Mouse (Mus musculus): Measurements from ENCODE around the gene Slc22a4.
"Not testable (repeated sequence)": the region's sequence is repeated elsewhere in the genome, so short reads cannot be mapped to it uniquely, and the experiment has no call there.

Gene Slc22a4

DNA sequence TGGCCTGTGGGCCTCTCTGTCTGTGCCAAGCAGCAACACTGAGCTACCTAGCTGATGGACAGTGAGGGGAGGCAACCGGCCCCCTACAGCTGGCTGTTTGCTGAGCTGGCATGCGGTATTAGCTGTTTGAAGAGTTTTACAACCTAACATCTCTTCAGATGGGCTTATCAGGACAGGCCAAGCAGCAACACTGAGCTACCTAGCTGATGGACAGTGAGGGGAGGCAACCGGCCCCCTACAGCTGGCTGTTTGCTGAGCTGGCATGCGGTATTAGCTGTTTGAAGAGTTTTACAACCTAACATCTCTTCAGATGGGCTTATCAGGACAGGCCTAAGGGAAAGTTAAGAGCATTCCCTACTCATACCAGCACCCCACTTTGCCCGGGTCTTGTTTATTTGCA, 21.5 kb downstream of the Slc22a4 start:
- not testable (repeated sequence) for ATAC-seq (ENCODE audit: low TSS enrichment)

DNA sequence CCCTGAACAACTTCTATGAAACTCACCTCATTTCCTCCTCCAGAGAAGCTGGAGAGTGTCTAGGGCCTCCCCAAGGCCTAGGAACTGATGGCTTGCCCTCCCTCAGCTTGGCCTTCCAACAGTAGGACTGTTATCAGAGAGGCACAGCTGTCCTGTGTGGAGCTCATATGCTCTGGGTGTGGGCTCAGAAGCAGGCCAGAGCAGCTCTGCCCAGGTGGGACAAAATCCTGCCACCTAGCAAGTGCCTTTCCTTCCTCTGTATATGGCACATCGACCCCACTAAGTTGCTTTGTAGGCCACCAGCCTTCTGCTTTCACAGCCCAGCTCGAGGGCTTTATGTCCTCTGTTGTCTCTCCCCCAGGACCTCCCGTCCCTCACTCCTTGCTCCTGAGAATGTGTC, 23.2 kb downstream of the Slc22a4 start:
- ATAC-seq (ENCODE audit: low TSS enrichment) = no peak

DNA sequence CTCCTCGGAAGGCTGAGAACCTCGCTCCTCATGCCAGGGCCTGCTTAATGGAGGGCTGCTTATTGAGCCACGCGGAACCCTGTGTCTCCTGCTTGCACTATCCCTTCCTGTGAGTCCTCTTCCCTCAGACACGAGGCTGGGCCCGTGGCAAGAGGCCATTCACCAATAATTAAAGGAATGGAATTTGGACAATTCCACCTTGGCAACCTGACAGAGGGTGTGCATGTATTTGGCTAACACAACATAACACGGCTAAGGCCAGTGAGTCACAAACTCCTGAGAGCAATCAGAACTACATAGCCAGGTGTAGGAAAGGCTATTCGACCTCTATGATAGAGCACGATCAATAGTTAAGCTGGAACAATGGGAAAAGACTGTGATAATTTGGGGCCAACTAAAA, 23.7 kb downstream of the Slc22a4 start:
- ATAC-seq (ENCODE audit: low TSS enrichment) = no peak

GRCm38 (mm10) chr11:54002761-54003717, 24.9 kb downstream of the Slc22a4 start:
- ATAC-seq (ENCODE audit: low TSS enrichment) = peak; percentile 83

- ATAC-seq (ENCODE audit: low TSS enrichment) = peak; percentile 88
Observed at GRCm38 (mm10) chr11:54002147-54002760, 25.6 kb downstream of the Slc22a4 start.

- ATAC-seq (ENCODE audit: low TSS enrichment) = no peak
Observed at GRCm38 (mm10) chr11:53997661-53998060, 30.2 kb downstream of the Slc22a4 start.

GRCm38 (mm10) chr11:53992264-53992663, 35.6 kb downstream of the Slc22a4 start:
- no peak for ATAC-seq (ENCODE audit: low TSS enrichment)

DNA sequence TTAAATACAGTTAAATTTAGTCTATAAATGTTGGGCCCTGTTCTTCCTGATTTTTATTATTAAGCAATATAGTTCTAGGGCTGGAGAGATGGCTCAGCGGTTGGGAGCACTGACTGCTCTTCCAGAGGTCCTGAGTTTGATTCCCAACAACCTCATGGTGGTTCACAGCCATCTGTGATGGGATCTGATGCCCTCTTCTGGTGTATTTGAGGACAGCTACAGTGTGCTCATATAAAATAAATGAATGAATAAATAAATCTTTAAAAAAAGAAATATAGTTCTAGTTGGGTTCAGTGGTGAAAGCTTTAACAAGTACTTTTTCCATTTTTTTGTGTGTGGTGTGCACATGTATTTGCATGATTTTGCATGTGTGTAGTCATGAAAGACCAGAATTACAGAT, 38.7 kb downstream of the Slc22a4 start:
- ATAC-seq (ENCODE audit: low TSS enrichment) = no peak

- no peak for ATAC-seq (ENCODE audit: low TSS enrichment)
Observed at GRCm38 (mm10) chr11:53988081-53988480, 39.8 kb downstream of the Slc22a4 start.

DNA sequence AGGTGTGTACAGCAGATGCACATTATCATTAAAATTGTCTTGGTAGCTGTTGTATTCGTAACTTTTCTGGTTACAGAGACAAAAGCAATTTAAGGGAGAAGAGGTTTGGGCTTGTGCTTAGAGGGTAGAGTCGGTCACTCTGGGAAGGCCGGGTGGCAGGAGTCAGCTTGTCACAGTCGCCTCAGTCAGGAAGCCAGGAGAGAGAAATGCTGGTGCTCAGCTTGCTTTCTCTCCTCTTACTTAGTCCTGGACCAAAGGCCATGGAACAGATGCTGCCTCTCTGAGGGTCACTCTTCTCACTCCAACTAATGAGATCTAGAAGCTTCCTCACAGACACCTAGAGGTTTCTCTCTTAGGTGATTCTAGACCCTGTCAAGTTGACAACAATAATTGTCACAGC, 46.5 kb downstream of the Slc22a4 start:
- no peak for ATAC-seq (ENCODE audit: low TSS enrichment)

DNA sequence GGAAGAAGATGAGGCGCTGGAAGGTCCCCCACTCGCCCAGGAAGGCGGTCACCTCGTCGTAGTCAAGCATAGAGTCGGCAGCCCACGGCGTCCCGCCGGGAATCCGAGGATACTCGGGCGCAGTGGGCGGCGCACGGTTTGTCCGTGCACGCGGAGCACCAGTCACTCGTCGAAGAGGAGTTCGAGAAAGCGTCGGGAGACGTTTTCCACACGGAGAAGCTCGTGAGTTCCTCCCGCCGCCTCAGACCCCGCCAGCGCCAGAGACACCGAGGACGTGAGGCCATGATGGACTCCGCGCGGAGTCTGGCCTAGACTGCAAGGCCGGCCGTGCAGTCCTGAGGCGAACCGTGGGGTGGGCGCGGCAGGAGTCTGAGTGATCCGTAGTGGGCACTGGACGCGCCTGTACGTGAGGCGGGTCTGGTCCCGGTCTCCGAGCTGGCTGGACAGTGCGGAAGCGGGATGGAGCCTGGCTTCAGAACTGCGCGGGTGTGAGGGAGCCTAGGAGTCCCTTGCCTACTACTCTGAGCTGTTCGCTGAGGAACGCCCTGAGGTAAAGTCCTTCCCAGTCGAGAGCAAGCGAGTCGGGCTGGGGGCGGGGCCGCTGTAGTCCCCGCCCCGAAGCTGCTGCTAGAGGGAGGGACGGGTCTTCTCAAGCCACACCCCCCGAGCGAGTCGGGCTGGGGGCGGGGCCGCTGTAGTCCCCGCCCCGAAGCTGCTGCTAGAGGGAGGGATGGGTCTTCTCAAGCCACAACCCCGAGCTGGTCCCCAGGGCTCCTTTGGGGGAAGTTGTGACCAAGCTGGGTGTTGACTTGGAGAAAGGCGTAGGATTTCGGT, 47.9 kb downstream of the Slc22a4 start, which contains the start of gene Slc22a21:
TSS of gene Slc22a21 (minus strand) at position 545 of the 834 bp plus-strand sequence.
- ATAC-seq (ENCODE audit: low TSS enrichment) = peak; percentile 77

DNA sequence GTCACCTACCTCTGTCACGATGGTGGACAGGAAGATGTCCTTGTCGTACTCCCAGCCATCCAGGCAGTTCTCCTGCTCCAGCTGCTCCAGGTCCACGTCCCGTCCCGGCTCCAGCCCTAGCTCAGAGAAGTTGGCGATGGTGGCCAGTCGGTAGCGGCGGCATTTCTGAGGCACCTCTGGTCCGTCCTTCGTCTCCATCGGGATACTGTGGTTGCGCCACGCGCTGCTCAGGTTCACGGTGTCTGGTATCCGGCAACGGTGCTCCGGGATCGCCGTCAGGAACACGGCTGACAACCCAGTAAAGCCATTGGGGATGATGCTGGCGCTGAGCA, 48.5 kb downstream of the Slc22a4 start:
- ATAC-seq (ENCODE audit: low TSS enrichment) = not testable (repeated sequence)

- ATAC-seq (ENCODE audit: low TSS enrichment) = no peak
Observed at GRCm38 (mm10) chr11:53977672-53978071, 50.2 kb downstream of the Slc22a4 start.

- ATAC-seq (ENCODE audit: low TSS enrichment) = no peak
Observed at GRCm38 (mm10) chr11:53975559-53975958, 52.3 kb downstream of the Slc22a4 start.

- no peak for ATAC-seq (ENCODE audit: low TSS enrichment)
Observed at GRCm38 (mm10) chr11:53958984-53959383, 68.9 kb downstream of the Slc22a4 start.

DNA sequence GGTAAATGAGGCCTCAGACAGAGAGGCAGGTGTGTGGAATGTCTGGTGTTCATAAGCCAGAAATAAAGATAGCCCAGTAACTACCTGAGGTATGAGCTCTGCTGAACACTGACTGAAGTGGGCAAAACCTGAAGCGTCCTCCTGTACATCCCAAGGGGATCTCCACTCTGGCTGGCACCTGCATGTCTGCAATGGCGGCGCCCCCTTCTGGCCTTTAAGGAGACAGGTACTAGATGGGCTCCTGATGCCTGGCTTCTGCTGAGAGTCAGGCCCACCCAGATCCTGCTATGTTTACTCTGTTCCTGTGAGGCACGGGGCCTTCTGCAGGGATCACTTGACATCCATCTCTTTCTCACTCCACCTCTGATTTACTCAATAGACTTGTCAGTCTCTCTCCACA, 69.7 kb downstream of the Slc22a4 start:
- not testable (repeated sequence) for ATAC-seq (ENCODE audit: low TSS enrichment)

GRCm38 (mm10) chr11:53956636-53957035, 71.3 kb downstream of the Slc22a4 start:
- no peak for ATAC-seq (ENCODE audit: low TSS enrichment)

- ATAC-seq (ENCODE audit: low TSS enrichment) = no peak
Observed at GRCm38 (mm10) chr11:53954653-53955052, 73.2 kb downstream of the Slc22a4 start.

- 0 out of 2 replicates have a peak, but pooled peaks have one; percentile 9 for ATAC-seq (ENCODE audit: low TSS enrichment)
Observed at GRCm38 (mm10) chr11:53950133-53950532, 77.8 kb downstream of the Slc22a4 start.

Data from frontal cortex, adult (tissue).